Mouse (Mus musculus) common myeloid progenitor, adult 5-6 weeks (primary cell): ENCODE data around the gene Meiob. TPM values are rescaled to one million over a fixed set of nuclear protein-coding genes. Genes with fewer than 3 reads are reported as not detected.

Experiments used
- ATAC-seq: replicated peaks from 2 replicates; pipeline ENCODE4 v1.8.0; 2016; ENCODE audit warnings: low read depth, mild to moderate bottlenecking, moderate TSS enrichment, inconsistent platforms; ENCODE audit not compliant: poor library complexity, severe bottlenecking
- total RNA-seq: library from RNA; stranded (forward); fragments of 200-1000, 187-1606 nt; gene quantifications from 2 replicates; pipeline ENCODE4 v1.2.3, GENCODE M21; 2017

The Meiob gene
- total RNA-seq, 1 experiment from 2014 or later: 0.55 TPM

- no peak for ATAC-seq
Measured at GRCm38 (mm10) chr17:24818172-24818571, 14.1 kb downstream of the Meiob start.

- ATAC-seq: no peak
Measured at GRCm38 (mm10) chr17:24819469-24819868, 15.4 kb downstream of the Meiob start.

- ATAC-seq: no peak
Measured at GRCm38 (mm10) chr17:24821351-24822280, 17.5 kb downstream of the Meiob start.

- no peak for ATAC-seq
Measured at GRCm38 (mm10) chr17:24839842-24840241, 35.8 kb downstream of the Meiob start, which contains the start of gene Hagh. TSS of gene Hagh (plus strand) at chr17:24840143.

GRCm38 (mm10) chr17:24840341-24840740, 36.3 kb downstream of the Meiob start:
- ATAC-seq: no peak

- ATAC-seq: no peak; the same call in 1 of the 2 replicates
Measured at GRCm38 (mm10) chr17:24841133-24841532, 37.0 kb downstream of the Meiob start.

- ATAC-seq: no peak
Measured at GRCm38 (mm10) chr17:24842631-24843030, 38.5 kb downstream of the Meiob start.

- ATAC-seq: no peak
Measured at GRCm38 (mm10) chr17:24844525-24844924, 40.4 kb downstream of the Meiob start.

- ATAC-seq: no peak
Measured at GRCm38 (mm10) chr17:24847386-24847785, 43.3 kb downstream of the Meiob start.

- no peak for ATAC-seq
Measured at GRCm38 (mm10) chr17:24848600-24849031, 44.5 kb downstream of the Meiob start.

GRCm38 (mm10) chr17:24849733-24850064, 45.6 kb downstream of the Meiob start:
- ATAC-seq: peak; percentile 52

- ATAC-seq: peak; percentile 93
Measured at GRCm38 (mm10) chr17:24850065-24850772, 46.1 kb downstream of the Meiob start, which contains the start of gene Fahd1. TSS of gene Fahd1 (minus strand) at chr17:24850364.

- no peak for ATAC-seq
Measured at GRCm38 (mm10) chr17:24850773-24851127, 46.7 kb downstream of the Meiob start.

GRCm38 (mm10) chr17:24851381-24852125, 47.5 kb downstream of the Meiob start:
- no peak for ATAC-seq

GRCm38 (mm10) chr17:24855838-24856464, 51.9 kb downstream of the Meiob start:
- ATAC-seq: no peak

GRCm38 (mm10) chr17:24856589-24856988, 52.5 kb downstream of the Meiob start:
- no peak for ATAC-seq

GRCm38 (mm10) chr17:24857831-24858470, 53.9 kb downstream of the Meiob start:
- ATAC-seq: no peak

GRCm38 (mm10) chr17:24858967-24859366, 54.9 kb downstream of the Meiob start:
- peak; percentile 96 for ATAC-seq

GRCm38 (mm10) chr17:24860076-24860475, 56.0 kb downstream of the Meiob start:
- 0 out of 2 replicates have a peak, but pooled peaks have one; percentile 6 for ATAC-seq
